Comparison of ENCODE assay signal across 8 mouse cellular contexts in the genomic region with DNA sequence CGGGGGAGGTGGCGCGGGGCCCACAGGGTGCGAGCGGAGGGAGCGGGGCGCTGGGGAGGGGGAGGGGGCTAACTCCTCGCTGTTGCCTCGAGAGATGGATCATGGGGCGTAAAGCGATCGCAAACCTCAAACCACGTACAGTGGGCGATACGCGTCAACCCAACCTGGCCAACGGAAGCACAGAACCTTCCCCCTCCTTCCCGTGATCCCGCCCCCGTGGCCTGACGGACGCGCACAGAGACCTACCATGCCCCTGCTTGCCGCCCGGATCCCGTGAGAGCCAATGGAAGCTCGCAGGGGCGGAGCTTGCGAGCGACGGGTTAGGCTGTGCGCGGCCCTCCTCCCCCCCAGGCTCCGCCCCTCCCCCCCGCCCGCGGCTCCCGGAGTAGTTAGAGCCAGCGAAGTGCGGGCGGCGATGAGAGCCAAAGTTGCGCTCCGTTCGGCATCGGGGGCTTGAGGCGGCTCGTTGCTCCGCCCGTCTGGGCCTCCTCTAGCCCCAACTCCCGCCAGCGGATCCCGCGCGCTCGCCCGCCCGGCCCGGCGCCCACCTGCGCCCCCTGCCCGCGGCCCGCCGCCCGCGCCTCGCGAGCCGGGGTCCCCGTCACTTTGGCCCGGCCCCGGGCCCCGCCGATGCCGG. TPM values are rescaled to one million over a fixed set of nuclear protein-coding genes. Genes with fewer than 3 reads are reported as not detected.
DNase-seq lines count a peak whose midpoint lies in the region; ATAC-seq and TF ChIP-seq lines count a peak whose summit lies in the region.

A gene (plus strand): TSS at position 376 of the 637 bp plus-strand sequence.

- peak within 1 kb of the TSS; percentile 96 for H3K4me2 ChIP-seq in forebrain, embryonic 13.5 days
- peak within 1 kb of the TSS; percentile 100 for H3K4me2 ChIP-seq in liver, postnatal 0 days (ENCODE audit: low read depth, low read length)
- peak within 1 kb of the TSS; percentile 92 for H3K4me2 ChIP-seq in neural tube, embryonic 14.5 days (ENCODE audit: low read depth, low read length)

- H3K36me3 ChIP-seq in ES-Bruce4 (ENCODE audit: control insufficient read depth, insufficient read depth, low read length, poor library complexity, severe bottlenecking) = no peaks in the 10 kb centered on the region
- H3K36me3 ChIP-seq in forebrain, embryonic 13.5 days (ENCODE audit: poor library complexity, severe bottlenecking) = peaks cover 7% of the 10 kb centered on the region
- peaks cover 7% of the 10 kb centered on the region for H3K36me3 ChIP-seq in liver, postnatal 0 days (replicated peaks; ENCODE audit: insufficient read depth, low read length)
- no peaks in the 10 kb centered on the region for H3K36me3 ChIP-seq in neural tube, embryonic 14.5 days (ENCODE audit: control insufficient read depth, insufficient read depth, low read length)

- 0% methylated on average over 45 of the region's 76 CpGs for WGBS in forebrain, embryonic 13.5 days
- under 1% methylated on average over 61 of the region's 76 CpGs for WGBS in large intestine, adult 2 months
- WGBS in liver, postnatal 0 days (ENCODE audit: insufficient replicate concordance) = under 1% methylated on average over 50 of the region's 76 CpGs
- under 1% methylated on average over 55 of the region's 76 CpGs for WGBS in neural tube, embryonic 14.5 days

- no peak for TF ChIP-seq CTCF in ES-Bruce4 (IDR thresholded peaks at IDR 0.05; ENCODE audit: low read depth, low read length)
- no peak for TF ChIP-seq CTCF in liver, postnatal 0 days (IDR thresholded peaks at IDR 0.05; ENCODE audit: low read depth)

- peaks cover 3% of the 10 kb centered on the region for H3K4me1 ChIP-seq in ES-Bruce4 (ENCODE audit: control insufficient read depth, insufficient read depth, low read length)
- peaks cover 25% of the 10 kb centered on the region for H3K4me1 ChIP-seq in forebrain, embryonic 13.5 days
- H3K4me1 ChIP-seq in liver, postnatal 0 days (ENCODE audit: insufficient read depth) = peaks cover 37% of the 10 kb centered on the region
- peaks cover 10% of the 10 kb centered on the region; the same call in 1 of the 2 replicates for H3K4me1 ChIP-seq in neural tube, embryonic 14.5 days (ENCODE audit: control insufficient read depth, insufficient read depth, low read length)

- no peaks in the 10 kb centered on the region for H3K27me3 ChIP-seq in ES-Bruce4 (ENCODE audit: control insufficient read depth, insufficient read depth, low read length, poor library complexity, severe bottlenecking)
- H3K27me3 ChIP-seq in forebrain, embryonic 13.5 days = no peaks in the 10 kb centered on the region
- H3K27me3 ChIP-seq in liver, postnatal 0 days (ENCODE audit: insufficient read depth, low read length) = no peaks in the 10 kb centered on the region
- H3K27me3 ChIP-seq in neural tube, embryonic 14.5 days (ENCODE audit: control insufficient read depth, insufficient read depth, low read length) = peaks cover 2% of the 10 kb centered on the region; the same call in 1 of the 2 replicates

- H3K4me3 ChIP-seq in ES-Bruce4 (ENCODE audit: low read depth, low read length) = peak within 1 kb of the TSS; percentile 95
- H3K4me3 ChIP-seq in forebrain, embryonic 13.5 days = peak within 1 kb of the TSS; percentile 75
- peak within 1 kb of the TSS; percentile 91 for H3K4me3 ChIP-seq in liver, postnatal 0 days (ENCODE audit: low read depth, low read length)
- H3K4me3 ChIP-seq in neural tube, embryonic 14.5 days (ENCODE audit: low read depth, low read length) = peak within 1 kb of the TSS; percentile 96

- TF ChIP-seq POLR2A in ES-Bruce4 (IDR thresholded peaks at IDR 0.05; ENCODE audit: insufficient read depth, low read length) = peak; percentile 21

- peak; percentile 100 for DNase-seq in heart, postnatal 10 days
- peak; percentile 89 for DNase-seq in large intestine, adult 2 months (ENCODE audit: low read depth, low spot score)
- peak; percentile 99 for DNase-seq in liver, postnatal 0 days
- peak; percentile 99 for DNase-seq in testis, postnatal 10 days (ENCODE audit: low spot score)

- TF ChIP-seq EP300 in ES-Bruce4 (IDR thresholded peaks at IDR 0.05; ENCODE audit: insufficient read depth, low read depth, low read length) = no peak
- no peak for TF ChIP-seq EP300 in liver, postnatal 0 days (IDR thresholded peaks at IDR 0.05; ENCODE audit: low read depth)

- H3K9me3 ChIP-seq in ES-Bruce4 (replicated peaks; ENCODE audit: control insufficient read depth, insufficient read depth, low read length, poor library complexity, severe bottlenecking) = no peaks in the 10 kb centered on the region
- H3K9me3 ChIP-seq in forebrain, embryonic 13.5 days (replicated peaks) = no peaks in the 10 kb centered on the region
- H3K9me3 ChIP-seq in liver, postnatal 0 days (ENCODE audit: low read length) = no peaks in the 10 kb centered on the region
- H3K9me3 ChIP-seq in neural tube, embryonic 14.5 days (ENCODE audit: control insufficient read depth, low read length) = no peaks in the 10 kb centered on the region

- ATAC-seq in cerebellum, adult (ENCODE audit: insufficient number of reproducible peaks, low FRiP score, low TSS enrichment) = peak; percentile 98
- peak; percentile 98 for ATAC-seq in forebrain, embryonic 13.5 days
- ATAC-seq in liver, postnatal 0 days = peak; percentile 95
- peak; percentile 98 for ATAC-seq in neural tube, embryonic 14.5 days (ENCODE audit: low read depth)

- intact Hi-C loops in heart, postnatal 10 days (cut with DNase I) = no loop called here

- H3K9ac ChIP-seq in ES-Bruce4 (ENCODE audit: low read depth, poor library complexity, severe bottlenecking) = peak within 1 kb of the TSS; percentile 96
- peak within 1 kb of the TSS; percentile 88 for H3K9ac ChIP-seq in forebrain, embryonic 13.5 days
- peak within 1 kb of the TSS; percentile 95 for H3K9ac ChIP-seq in liver, postnatal 0 days (replicated peaks)
- peak within 1 kb of the TSS; percentile 77 for H3K9ac ChIP-seq in neural tube, embryonic 14.5 days (replicated peaks; ENCODE audit: low read depth, low read length)

- H3K27ac ChIP-seq in ES-Bruce4 (ENCODE audit: insufficient read depth, low read length) = peak within 1 kb of the TSS; percentile 77
- H3K27ac ChIP-seq in forebrain, embryonic 13.5 days = peak within 1 kb of the TSS; percentile 100
- peak within 1 kb of the TSS; percentile 97 for H3K27ac ChIP-seq in liver, postnatal 0 days (ENCODE audit: low read depth)
- H3K27ac ChIP-seq in neural tube, embryonic 14.5 days (ENCODE audit: low read depth, low read length) = peak within 1 kb of the TSS; percentile 98

RNA-seq across cellular contexts. Expression of the gene that starts here (rescaled TPM):
- polyA plus RNA-seq in ES-Bruce4 (2011; ENCODE audit: insufficient read depth, insufficient read length, low read depth, missing spikeins) = 31.8 and 34.4 TPM in 2 replicates
- polyA plus RNA-seq in forebrain, embryonic 13.5 days (2015; fragmentation: Nextera tagmentation; extraction: Ambion mirVana) = 8.0 and 8.4 TPM in 2 replicates
- total RNA-seq in heart, postnatal 10 days (2021) = 10 to 100 TPM; 25.3 to 27.9 TPM
- 14.4 and 15.0 TPM in 2 replicates for polyA plus RNA-seq in large intestine, adult 2 months (2012; rRNA removed)
- polyA plus RNA-seq in liver, postnatal 0 days (2015; fragmentation: Nextera tagmentation; extraction: Ambion mirVana) = 3.6 and 4.8 TPM in 2 replicates
- 7.4 and 9.1 TPM in 2 replicates for polyA plus RNA-seq in neural tube, embryonic 14.5 days (2014; fragmentation: Nextera tagmentation; extraction: Ambion mirVana)

Comparison
In these comparisons a context has a peak if more than half of its experiments do, and no peak if none do; other contexts are left out.
1. Peak in every context shown above with its lines: DNase-seq, ATAC-seq, H3K4me3 ChIP-seq and H3K27ac ChIP-seq.